Mouse (Mus musculus) cerebellum, postnatal 4 days (tissue): ENCODE measurements around the gene Sox1.

ENCODE experiments used
- DNase-seq, 2 experiments: peaks; one replicate each; pipeline ENCODE4 v3.0.0; 2022; ENCODE audit warnings: low spot score in 2 of 2, mixed read lengths in 1 of 2

Gene Sox1

GRCm38 (mm10) chr8:12395071-12396031 lies at the start of gene Sox1:
TSS of gene Sox1 (plus strand) at chr8:12395295.
- DNase-seq: peak in 1 of 2 experiments; percentile 70

DNA sequence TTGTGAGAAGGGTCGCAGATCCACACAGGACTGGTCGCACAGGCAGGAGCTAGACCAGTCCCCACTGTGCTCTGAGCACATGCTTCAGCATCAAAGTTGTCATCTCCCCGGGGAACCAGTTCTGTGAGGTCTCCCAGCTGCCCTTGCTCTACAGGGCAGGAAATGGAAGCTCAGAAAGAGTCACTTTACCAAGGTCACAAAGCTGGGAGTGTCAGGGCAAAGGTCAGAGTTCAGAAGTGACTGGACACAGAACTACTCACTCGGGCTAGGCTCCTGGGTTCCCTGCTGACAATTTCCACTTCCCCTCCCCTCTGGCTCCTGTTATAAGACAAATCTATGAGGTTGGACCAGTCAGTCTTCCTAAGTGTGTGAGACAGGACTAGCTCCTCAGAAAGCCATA lies 49.2 kb upstream of the Sox1 start:
- DNase-seq: no peak

DNA sequence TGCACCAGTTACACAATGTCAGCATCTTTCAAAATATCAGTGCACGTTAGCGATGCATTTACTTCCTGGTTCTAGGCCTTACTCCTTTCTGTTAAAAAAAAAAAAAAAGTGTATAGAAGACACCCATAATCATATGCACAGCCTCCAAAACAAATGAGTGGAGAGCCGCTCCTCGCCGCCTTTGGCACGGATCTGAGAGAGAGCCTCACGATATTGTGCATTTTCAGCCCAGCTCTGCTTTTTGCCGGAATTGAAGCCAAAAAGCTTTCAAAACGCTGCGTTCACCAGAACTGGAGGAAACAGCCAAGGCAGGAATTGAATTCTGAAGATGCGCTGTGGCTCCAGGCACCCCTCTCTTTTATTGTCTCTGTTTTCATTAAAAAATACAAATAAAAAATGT lies 48.2 kb upstream of the Sox1 start:
- no peak for DNase-seq

DNA sequence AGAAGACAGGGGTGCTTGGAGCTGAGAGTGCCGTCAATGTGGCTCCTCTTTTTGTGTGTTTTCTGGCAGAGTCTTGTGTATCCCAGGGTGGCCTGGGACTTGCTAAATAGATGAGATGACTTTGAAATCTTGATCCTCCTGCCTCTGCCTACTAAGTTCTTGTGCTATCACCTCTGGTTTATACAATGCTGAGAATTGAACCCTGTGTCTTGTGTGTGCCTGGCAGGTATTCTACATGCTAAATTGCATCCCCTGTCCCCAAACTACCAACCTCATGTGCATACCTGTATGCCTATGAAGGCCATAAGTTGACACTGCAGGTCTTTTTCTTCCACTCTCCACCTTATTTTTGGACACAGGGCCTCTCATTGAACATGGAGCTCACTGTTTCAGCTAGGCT lies 46.8 kb upstream of the Sox1 start:
- no peak for DNase-seq

GRCm38 (mm10) chr8:12349591-12349990 lies 45.5 kb upstream of the Sox1 start:
- DNase-seq: no peak

DNA sequence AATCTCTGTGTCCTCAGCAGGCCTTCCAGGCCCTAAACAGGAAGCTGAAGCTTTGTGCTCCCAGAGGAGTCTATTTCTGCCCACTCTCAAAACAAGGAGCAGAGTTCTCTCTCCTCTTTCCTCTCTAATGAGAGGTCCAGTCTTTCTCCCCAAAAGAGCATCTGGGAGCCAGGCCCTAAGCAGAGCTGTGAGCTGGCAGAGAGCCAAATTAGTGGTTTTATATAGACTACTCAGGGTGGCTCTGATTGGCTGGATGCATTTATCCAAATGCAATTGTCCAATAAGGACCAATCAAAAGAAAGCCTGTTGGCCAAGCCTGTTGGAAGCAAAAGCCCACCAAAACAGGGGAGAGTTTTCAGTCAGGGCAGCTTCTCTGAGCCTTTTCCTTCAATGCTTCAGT lies 44.0 kb upstream of the Sox1 start:
- no peak for DNase-seq

GRCm38 (mm10) chr8:12354406-12355025 lies 40.6 kb upstream of the Sox1 start:
- no peak for DNase-seq

GRCm38 (mm10) chr8:12368161-12368560 lies 26.9 kb upstream of the Sox1 start:
- DNase-seq: no peak

- no peak for DNase-seq
Measured at GRCm38 (mm10) chr8:12368856-12369255, 26.2 kb upstream of the Sox1 start.

GRCm38 (mm10) chr8:12381111-12381510 lies 14.0 kb upstream of the Sox1 start:
- no peak for DNase-seq

DNA sequence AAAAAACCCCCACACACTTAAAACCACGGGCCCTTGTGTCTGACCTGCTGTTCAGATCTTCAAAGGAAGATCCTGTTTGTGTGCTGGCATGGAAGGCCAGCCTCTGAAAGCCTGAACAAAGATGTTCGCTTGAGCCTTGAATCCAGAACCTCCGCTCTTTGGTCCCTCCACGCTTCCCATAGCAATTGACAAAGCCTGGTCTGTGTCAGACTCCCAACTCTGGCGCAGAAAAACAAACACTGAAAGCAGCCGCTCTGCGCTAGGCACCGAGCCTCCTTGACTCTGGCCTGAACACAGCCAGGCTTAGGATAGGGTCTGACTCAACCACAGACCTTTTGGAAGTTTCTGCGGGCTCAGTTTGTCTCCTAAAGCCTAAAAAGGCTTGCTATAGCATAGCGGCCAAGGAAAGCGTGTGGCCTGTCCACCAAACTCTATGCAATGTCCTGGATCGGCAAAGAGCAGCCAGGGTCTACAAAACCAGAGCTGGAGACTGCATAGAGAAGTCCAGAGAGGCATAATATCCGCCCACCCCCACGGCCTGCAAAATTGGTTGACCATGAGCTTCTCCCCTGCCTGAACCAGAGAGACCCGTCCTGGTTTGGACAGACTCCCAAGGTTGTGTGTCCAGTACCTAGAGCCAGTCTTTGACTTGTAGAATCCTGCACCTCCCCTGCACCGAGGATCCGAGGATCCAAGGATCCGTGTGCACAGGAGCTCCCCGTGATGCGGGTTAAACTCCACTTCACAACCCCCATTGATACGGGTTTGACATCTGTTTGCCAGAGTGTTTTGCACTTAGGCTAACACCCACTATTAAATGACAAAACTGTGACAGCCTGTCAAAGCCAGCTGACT lies 12.2 kb upstream of the Sox1 start:
- no peak for DNase-seq

GRCm38 (mm10) chr8:12383979-12384890 lies 10.9 kb upstream of the Sox1 start:
- DNase-seq: no peak

GRCm38 (mm10) chr8:12384996-12385685 lies 10.0 kb upstream of the Sox1 start:
- DNase-seq: no peak

DNA sequence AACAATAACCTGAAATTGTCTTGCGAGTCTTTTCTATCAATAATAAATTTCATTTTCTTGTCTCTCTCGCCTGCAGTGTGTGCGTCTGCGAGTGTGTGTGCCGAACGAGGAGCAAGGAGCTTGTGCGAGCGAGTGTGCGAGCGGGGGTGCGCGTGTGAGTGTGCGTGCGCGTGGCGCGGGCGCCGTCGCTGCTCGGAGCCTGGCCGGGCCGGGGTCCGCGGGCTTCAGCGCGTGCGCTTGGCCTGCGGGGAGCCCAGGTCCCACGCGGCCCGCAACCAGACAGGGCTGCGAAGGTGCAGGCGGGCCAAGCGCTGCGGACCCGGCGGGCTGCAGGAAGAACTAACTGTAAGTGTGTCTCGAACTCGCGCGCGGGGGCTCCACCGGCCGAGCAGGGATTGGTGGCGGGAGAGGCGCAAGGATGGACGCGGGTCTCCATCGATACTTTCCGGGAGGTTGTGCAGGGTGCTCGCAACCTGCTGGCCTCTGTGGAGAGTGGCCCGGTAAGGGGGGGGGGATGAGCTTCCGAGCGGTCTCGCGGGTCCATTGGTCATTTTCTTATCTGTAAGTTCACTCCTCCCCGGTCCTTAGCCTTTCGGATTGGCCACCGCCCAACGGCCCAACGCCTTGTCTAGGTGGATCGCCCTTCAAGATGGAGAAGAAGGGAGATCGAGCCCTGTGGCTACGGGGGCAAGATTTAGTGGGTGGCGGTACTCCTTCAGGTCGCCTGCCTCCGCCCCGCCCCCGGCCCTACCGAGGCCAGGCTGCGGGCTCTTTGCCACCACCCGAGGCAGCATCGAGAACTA lies 9.2 kb upstream of the Sox1 start:
- peak in 1 of 2 experiments; percentile 18 for DNase-seq

DNA sequence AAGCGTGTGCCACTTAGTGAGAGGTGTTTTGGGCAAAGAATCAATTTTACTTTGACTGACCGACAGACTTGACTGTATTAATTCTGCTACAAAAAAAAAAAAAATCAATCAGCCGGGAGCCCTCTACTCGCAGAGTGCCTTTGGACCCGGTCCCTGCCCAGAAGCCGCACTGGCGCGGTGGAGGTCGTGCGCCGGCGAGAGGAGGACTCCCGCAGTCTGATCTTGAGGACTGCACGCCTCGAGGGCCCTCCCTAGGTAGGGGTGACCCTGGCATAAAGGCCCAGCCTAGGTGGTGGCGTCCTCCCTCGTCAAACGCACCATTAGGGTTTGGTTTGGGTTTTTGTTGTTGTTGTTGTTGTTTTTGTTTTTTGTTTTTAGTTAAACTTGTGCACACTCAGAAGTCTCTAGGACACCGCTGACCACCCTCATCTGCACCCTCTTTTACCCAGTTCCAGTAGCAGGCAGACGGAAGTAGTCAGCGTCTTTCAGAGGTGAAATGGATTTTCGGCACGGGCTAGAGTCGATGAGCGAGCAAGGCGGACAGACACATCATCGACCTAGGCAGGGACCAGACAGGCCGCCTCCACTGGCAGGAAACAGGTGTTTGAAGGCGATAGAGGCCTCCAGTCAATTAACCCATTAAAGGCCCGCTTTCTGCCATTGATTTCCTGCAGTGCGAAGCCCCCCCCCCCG lies 8.4 kb upstream of the Sox1 start:
- peak in 1 of 2 experiments; percentile 18 for DNase-seq

DNA sequence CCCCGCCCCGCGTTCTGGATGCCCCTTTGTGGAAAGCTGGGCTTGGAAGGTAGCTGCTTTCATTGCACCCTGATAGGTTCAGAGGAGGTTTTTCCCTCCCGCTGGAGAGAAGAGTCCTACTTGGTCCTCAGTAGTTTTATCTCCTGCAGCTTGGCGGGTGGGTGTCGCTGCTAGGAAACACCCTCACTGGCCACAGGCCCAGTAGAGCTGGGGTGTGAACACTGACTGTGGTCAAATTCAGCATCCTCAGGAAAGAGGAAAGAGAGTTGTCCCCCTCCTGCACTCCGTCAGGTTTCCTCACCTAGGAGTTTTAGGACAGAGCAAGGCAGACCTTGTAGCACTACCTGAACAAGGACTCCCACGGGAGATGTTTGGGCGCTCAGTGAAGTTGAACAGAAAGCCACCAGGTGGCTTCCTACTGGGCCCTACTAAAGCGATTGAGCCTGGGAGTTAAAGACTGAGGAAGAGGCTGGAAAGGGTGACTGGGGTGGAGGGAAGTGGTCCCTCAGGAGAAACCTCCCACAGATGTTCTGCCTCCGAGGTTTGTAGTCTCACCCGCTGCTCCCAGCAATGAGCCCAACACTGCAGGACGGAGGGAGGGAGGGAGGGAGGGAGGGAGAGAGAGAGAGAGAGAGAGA lies 7.8 kb upstream of the Sox1 start:
- DNase-seq: peak in 1 of 2 experiments; percentile 10

DNA sequence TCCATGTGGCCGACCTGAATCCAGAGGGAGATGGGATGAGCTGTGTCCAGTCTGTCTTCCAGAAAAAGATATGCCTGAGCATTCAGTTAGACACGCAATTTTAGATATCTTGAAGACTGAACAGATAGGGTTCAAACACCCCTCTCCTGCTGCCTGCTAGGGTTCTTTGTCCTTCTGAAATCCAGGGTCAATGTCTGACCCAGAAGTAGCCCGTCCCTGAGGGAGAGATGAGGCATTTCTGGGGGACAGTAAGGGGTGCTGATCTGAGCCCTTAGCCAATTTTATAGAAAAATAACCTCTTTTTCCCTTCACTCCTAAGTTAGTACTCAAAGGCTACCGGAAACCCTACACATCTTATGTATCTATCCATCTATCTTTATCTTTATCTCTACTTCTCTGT lies 7.2 kb upstream of the Sox1 start:
- no peak for DNase-seq

DNA sequence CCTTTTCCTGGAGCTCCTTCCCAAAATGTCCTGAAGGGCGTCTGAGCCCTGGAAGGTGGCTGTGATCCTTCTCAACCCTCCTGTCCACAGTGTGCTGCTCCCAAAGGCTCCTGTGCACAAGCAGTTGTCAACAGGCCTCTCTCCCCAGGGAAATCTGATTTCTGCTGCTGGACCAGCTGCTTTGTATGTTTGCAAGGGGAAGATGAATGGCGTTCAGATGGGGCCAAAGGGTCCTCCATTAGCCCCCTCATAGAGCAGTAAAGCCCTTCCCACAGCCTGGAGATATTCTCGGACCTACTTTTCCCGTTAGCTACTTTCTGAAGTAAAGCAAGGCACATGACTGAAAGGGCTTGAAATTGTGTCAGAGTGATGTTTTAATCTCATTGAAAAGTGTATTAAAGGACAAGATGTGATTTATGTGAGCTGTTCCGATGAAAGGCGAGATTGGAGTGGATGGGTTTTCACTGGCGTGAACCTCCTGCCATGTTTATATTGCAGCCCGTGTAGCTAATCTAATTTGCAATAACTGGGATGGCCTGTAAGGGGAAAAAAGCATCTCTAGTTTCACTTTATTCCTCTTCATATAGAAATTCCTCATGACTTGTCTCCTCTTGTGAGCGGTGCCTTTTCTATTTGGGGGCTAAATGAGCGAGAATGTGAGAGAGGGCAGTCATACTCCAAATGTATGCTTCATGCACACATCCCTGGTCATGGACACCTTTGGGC lies 6.5 kb upstream of the Sox1 start:
- no peak for DNase-seq
